Mouse (Mus musculus) E14TG2a.4 (cell line): ENCODE measurements around the gene Gm20388.

Experiments
- CTCF ChIP-seq: conservative IDR thresholded peaks from 2 replicates; pipeline ENCODE4 v1.5.1; 2014; ENCODE audit warnings: low read length
- NANOG ChIP-seq: IDR thresholded peaks from 2 replicates; pipeline ENCODE4 v1.6.1; 2014; ENCODE audit warnings: borderline replicate concordance, low read length, mixed read lengths

DNA sequence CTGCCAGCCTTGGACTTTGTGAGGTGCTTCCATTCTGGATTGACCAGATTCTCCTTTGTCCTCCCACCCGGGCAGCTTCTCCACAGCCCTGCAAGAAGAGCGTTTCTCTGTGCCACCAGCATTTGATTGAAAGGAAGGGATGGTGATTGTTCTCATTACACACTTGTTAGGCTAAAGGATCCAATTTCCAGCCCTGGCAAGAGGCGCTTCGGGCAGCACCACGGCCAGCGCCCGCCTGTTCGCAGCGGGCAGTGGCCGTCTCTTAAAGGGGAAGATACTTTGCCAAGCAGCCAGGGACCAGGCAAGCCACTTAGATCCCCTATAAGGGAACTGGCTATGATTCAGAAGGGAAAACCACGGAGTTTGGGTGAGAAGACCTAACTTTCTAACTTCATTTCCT, 3980.6 kb downstream of the Gm20388 start:
- TF ChIP-seq CTCF (no peak), NANOG (no peak)
